Mouse (Mus musculus) lung, adult 18-20 months (tissue): ENCODE measurements around the gene Arglu1.

Experiments used
- DNase-seq, 2 experiments: peaks; one replicate each; pipeline ENCODE4 v3.0.0; 2022; ENCODE audit warnings: mixed read lengths in 2 of 2

Gene Arglu1

DNA sequence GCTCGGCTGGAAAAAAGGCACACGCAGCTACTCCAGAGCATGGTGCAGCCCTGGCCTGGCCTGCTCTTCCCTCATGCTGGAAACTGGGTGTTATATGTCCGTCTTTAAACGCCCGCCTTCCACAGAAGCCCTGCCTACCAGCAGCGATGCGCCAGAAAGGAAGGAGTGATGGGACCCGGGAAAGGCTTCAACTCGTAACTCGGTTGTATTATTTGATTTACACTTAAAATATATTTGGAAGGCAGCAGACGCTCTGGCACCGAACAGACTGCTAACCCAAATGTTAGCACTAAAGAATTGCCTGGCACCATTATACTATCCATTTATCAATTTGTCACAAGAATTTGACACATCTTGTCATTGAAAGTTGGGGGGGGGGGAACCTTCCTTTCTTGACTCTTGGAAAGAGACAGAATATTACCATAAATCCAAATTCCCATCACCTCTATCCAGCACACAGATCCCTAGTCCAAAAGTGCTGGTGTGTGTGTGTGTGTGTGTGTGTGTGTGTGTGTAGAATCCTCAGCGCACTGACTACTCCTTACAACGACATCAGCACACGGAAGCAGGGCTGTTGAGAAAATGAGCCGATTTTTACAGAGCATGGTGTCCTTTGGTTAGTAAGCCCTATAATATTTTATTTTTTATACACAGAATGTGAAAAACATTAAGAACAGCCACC lies 68.9 kb downstream of the Arglu1 start:
- no peak for DNase-seq

DNA sequence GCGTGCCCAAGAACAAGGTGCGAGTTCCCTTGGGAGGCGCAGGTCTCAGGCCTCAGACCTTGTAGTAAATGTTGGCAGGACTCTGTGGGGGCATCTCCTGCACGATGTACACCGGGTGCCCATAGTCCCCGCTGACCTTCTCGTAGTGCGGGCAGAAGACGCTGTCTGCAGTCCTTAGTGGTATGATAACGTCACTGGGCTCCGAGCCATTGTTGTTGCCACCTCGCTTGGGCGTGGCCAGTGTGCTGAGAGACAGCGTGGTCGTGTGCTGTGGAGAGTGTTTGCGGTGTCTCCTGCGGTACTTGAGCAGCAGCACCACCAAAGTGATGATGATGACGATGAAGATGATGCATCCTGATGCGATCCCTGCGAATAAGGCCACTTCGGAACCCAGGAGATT lies 69.8 kb downstream of the Arglu1 start:
- DNase-seq = peak in 1 of 2 experiments; percentile 30

- no peak for DNase-seq
Measured at GRCm38 (mm10) chr8:8619221-8620194, 70.8 kb downstream of the Arglu1 start.
